Mouse (Mus musculus) bone marrow, adult 2 months (tissue): Measurements from ENCODE around the gene Carmil3. TPM values are rescaled to one million over a fixed set of nuclear protein-coding genes. Genes with fewer than 3 reads are reported as not detected.
A peak's percentile ranks its signal among the peaks of the same experiment; 100 is the strongest.

ENCODE experiments used
- H3K27ac ChIP-seq: fragments of 200-500 bp; 2 replicates; pipeline ENCODE4 v1.5.1; 2012; ENCODE audit warnings: low read depth, mild to moderate bottlenecking, control low read depth, inconsistent platforms, low read length; ENCODE audit not compliant: control insufficient read depth, poor library complexity, insufficient read depth
- H3K4me1 ChIP-seq: fragments of 200-500 bp; 2 replicates; pipeline ENCODE4 v1.6.1; 2011; ENCODE audit warnings: low read length; ENCODE audit not compliant: control insufficient read depth, insufficient read depth
- H3K4me3 ChIP-seq: fragments of 200-500 bp; replicated peaks from 2 replicates; pipeline ENCODE3; 2011; ENCODE audit warnings: mild to moderate bottlenecking, low read depth, low read length, control low read depth; ENCODE audit not compliant: control insufficient read depth
- CTCF ChIP-seq: fragments of 200-500 bp; IDR thresholded peaks from 2 replicates; pipeline ENCODE4 v1.5.1; 2011; ENCODE audit warnings: low read length, control low read depth; ENCODE audit not compliant: control insufficient read depth, insufficient read depth
- POLR2A ChIP-seq: fragments of 200-500 bp; IDR thresholded peaks from 2 replicates; pipeline ENCODE4 v1.6.1; 2011; ENCODE audit warnings: low read depth, mild to moderate bottlenecking, control low read depth, low read length, borderline replicate concordance; ENCODE audit not compliant: control insufficient read depth
- WGBS: fragments of 180-500 bp; shearing (Covaris S2); methylation state at CpG from one replicate; pipeline ENCODE4 v1.1.7; 2018; 5-methylcytosine and 5-hydroxymethylcytosine counted together
- polyA plus RNA-seq: library from polyadenylated mRNA; stranded (reverse); fragments of >200 nt; gene quantifications from 2 replicates; pipeline ENCODE4 v1.2.4, GENCODE M21; 2011; ENCODE audit warnings: low replicate concordance; ENCODE audit not compliant: missing spikeins, insufficient read depth, insufficient read length

The Carmil3 gene
- polyA plus RNA-seq, 1 experiment: 3.5 TPM

DNA sequence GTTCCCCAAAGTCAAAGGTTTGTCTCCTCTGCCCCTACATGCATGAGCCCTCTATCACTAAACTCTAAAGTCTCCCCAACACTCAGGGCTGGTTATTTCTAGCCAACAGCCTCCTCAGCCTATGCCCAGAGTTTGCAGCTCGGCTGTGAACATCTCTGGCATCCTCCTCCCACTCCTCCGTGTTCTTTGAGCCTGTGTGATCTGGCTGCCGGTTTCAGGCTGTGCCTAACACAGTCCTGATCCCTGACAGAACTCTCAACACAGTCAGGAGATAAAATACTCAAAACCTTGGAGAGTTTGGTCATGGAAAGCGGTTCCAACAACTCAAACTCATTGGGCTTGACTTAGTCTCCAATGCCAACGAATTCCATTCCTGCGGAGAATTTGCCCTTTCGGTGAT, 23.3 kb upstream of the Carmil3 start:
- TF ChIP-seq CTCF: no peak
- TF ChIP-seq POLR2A: no peak
- Histone ChIP-seq H3K4me3 (no peak overlapping the region), H3K4me1 (no peaks in the 10 kb centered on the region), H3K27ac (no peak overlapping the region)
- 72% methylated on average over 7 of the region's 7 CpGs for WGBS

DNA sequence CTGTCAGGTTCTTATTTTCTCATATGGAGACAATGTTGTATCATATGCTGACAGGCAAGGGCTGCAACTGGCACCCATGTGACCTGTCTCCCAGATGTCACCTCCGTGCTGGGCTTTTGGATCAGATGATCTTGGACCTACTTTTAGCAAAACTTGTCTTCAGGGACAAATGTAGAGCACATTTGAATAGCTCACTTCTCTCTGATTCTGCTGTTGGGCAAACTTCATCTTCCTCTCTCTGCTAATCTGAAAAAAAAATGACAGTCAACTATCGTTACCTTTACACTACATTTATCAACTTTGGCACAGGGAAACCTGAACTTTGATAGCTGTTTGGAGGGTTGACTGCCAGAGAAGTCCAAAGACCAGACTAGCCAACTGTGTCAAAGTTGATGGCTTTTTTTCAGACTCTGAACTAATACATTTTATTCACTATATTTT, 22.1 kb upstream of the Carmil3 start:
- no peak overlapping the region for H3K4me3 ChIP-seq
- TF ChIP-seq POLR2A (no peak), CTCF (no peak)
- no peaks in the 10 kb centered on the region for H3K4me1 ChIP-seq
- 61% methylated on average over 2 of the region's 2 CpGs for whole genome bisulfite sequencing
- H3K27ac ChIP-seq: no peak overlapping the region

DNA sequence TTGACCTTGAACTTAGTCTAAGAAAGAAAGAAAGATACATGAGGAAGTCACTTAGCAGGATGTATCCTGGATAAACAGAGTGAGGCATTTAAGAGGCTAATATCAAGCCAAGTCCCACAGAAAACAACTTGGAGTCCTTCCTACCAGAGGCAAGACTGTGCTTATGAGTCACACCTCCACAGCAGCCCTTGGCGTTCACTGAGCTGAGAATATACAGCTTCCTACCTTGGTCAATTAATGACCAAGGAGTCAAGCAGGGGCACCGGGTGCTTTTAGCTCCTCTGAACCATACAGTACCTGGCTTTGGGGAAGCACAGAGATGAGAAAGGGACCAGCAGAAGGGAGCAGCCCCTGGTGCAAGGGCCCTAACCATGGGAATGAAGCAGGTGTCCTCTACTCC, 21.4 kb upstream of the Carmil3 start:
- Histone ChIP-seq H3K4me3 (no peak overlapping the region), H3K4me1 (no peaks in the 10 kb centered on the region), H3K27ac (no peak overlapping the region)
- TF ChIP-seq POLR2A: no peak
- TF ChIP-seq CTCF: no peak
- 83% methylated on average over 2 of the region's 2 CpGs for WGBS

DNA sequence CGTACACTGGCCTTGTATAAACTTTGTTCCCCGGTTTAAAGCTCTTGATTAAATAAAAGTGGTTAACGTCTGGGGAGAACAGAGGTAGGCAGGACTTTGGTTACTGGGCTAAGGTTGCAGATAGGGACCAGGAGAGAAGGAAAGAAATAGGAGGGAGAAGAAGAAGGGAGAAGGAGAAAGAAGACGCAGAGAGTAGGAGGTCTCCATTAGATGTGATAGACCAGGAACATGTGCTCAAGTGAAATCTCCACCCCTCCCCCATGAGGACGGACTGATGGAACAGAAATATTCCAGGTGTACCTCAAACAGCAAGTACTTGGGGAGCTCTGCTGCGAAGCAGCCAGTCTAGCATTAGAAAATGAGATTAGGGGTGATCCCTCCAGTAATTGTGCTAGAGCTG, 20.6 kb upstream of the Carmil3 start:
- TF ChIP-seq POLR2A: no peak
- TF ChIP-seq CTCF: no peak
- Histone ChIP-seq H3K27ac (no peak overlapping the region), H3K4me1 (no peaks in the 10 kb centered on the region), H3K4me3 (no peak overlapping the region)
- WGBS: 82% methylated on average over 6 of the region's 6 CpGs

DNA sequence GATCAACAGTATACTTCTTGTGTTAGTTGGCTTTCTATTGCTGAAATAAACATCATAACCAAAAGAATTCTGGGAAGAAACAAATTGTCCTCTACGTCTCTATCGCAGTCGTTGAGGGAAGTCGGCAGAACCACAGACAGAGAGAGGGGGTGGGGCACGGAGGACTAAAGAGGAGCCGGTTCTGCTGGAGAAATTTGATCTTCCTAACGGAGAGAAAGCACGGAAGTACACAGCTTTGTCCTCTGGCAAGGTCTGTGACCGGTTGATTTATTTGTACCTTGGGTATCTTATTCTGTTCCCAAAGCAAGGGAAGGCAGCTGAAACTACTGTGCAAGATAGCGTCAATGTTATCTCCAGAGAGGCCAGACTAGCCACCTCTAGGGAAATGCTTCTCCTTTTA, 19.6 kb upstream of the Carmil3 start:
- Histone ChIP-seq H3K4me1 (no peaks in the 10 kb centered on the region), H3K27ac (no peak overlapping the region), H3K4me3 (no peak overlapping the region)
- WGBS: 5% methylated on average over 10 of the region's 10 CpGs
- no peak for TF ChIP-seq POLR2A
- TF ChIP-seq CTCF: no peak

DNA sequence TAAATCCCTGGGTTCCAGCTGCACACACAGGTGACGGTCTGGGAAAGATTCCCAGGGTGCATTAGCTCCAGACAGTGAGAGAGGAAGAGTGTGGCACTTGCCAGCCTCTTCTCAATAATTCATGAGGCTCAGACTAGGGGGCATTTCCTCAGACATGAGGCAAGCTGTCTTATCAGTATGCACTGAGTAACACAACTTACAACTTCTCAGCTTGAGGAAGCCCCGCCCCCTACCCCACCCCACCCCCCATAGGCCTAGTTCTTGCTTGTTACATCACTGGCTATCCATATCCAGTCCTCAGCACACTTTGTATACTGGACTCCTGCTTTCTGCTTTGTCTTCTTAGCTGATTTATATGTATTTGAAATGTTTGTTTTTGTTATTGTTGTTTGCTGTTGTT, 14.8 kb upstream of the Carmil3 start:
- no peak overlapping the region for H3K4me3 ChIP-seq
- H3K4me1 ChIP-seq: no peaks in the 10 kb centered on the region; the same call in 1 of the 2 replicates
- no peak for TF ChIP-seq POLR2A
- TF ChIP-seq CTCF: no peak
- H3K27ac ChIP-seq: no peak overlapping the region
- WGBS: 58% methylated on average over 2 of the region's 2 CpGs

DNA sequence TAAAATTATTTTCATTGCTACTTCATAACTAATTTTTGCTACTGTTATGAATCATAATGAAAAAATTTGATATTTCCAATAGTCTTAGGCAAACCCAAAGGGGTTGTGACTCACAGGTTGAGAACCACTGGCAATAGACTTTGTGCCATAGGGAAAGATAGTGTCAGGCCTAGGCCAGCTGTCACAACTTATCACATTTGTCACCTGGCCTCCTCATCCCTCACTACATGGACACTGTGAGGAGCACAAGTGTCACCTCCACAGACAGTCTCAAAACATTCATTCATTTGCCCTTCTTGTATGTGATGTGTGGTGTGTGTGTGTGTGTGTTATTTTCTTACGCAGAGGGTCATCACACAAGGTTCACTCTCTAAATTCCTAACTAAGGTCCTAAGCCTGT, 13.0 kb upstream of the Carmil3 start:
- Histone ChIP-seq H3K27ac (no peak overlapping the region), H3K4me1 (no peaks in the 10 kb centered on the region; the same call in 1 of the 2 replicates), H3K4me3 (no peak overlapping the region)
- TF ChIP-seq CTCF (no peak), POLR2A (no peak)
- WGBS: 90% methylated on average over 1 of the region's 1 CpGs

DNA sequence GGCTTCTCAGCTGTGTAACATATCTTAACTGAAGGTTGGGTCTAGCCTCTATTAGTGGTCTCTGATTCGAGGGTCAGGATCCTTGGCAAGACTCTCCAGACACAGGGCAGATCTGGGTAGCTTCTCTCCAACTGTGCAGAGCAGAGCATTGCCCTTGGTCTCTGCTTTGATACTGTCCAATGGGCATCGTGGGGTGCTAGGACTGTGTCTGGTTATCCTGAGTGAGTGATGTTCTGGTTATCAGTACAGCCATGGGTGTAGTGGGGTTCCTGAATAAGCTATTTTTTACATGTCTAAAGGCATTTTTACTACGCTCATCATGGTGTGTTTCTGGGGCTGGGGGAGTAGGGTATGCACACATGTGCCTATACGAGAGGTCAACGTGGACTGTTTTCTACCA, 12.6 kb upstream of the Carmil3 start:
- H3K27ac ChIP-seq: no peak overlapping the region; the same call in 1 of the 2 replicates

DNA sequence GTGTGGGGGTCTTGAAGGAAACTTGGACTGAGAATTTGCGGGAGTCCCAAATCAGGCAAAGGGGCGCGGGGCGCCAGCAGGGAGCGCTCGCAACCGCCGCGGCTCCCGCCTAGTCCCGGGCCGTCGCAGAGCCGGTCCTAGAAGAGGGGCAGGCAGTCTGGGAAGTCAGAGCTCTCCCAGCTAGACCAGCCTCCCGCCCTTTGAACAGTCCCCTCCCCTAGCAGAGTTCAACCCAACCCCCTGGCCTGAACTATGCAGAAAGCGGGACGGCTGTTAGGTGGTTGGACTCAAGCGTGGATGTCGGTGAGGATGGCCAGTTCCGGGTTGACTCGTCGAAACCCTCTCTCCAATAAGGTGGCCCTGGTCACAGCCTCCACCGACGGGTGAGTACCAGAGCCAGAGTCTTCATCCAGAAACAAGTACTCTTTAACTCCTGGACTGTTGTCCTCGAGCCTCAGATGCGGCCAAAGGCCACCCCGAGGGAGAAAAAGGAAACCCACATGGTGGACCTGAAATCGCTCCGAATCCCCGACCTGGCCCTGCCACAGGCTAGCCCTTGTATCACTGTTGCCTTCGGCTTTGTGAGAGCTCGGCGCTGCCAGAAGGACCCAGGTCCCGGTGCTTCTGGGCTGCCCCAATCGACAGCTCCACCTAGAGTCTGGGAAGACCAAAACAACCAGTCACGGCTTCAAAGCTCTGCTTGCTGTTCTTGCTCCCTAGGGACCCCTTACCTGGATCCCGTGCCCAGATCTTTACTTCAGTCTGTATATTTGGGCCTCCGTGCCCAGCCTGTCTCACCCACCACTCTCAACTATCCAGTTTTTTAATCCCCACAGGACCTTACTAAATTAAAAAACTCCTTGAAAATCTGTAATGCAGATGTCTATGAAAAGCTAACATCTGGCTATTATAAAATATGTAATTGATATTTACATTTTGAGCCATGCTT, 11.5 kb upstream of the Carmil3 start, which contains the start of gene Dhrs4:
Gene Dhrs4, plus strand, starts transcription at position 108 of the 949 bp plus-strand sequence.
- peak; percentile 66; the same call in 1 of the 2 replicates for TF ChIP-seq POLR2A
- TF ChIP-seq CTCF: peak; percentile 74
- Histone ChIP-seq H3K27ac (peak within 1 kb of the TSS; percentile 77), H3K4me3 (peak within 1 kb of the TSS; percentile 80), H3K4me1 (no peaks in the 10 kb centered on the region; the same call in 1 of the 2 replicates)
- WGBS: under 1% methylated on average over 38 of the region's 38 CpGs

More for the DNA sequence above, 12.6 kb upstream of the Carmil3 start:
- 61% methylated on average over 5 of the region's 5 CpGs for WGBS
- H3K4me3 ChIP-seq: no peak overlapping the region
- H3K4me1 ChIP-seq: no peaks in the 10 kb centered on the region; the same call in 1 of the 2 replicates
- TF ChIP-seq POLR2A (no peak), CTCF (no peak)
